Mouse (Mus musculus) left cerebral cortex, adult 11 months (tissue): ENCODE measurements at regions not wholly inside any gene's neighbourhood (a gene's known extent, or its start where the extent isn't known, plus 50 kb on each side); places are given as distances from the start of the nearest gene placed in this dataset.
"Not testable (repeated sequence)": the region's sequence is repeated elsewhere in the genome, so short reads cannot be mapped to it uniquely, and the experiment has no call there.

Experiments used
- DNase-seq: peaks from one replicate; pipeline ENCODE4 v3.0.0; 2022; ENCODE audit warnings: low spot score

DNA sequence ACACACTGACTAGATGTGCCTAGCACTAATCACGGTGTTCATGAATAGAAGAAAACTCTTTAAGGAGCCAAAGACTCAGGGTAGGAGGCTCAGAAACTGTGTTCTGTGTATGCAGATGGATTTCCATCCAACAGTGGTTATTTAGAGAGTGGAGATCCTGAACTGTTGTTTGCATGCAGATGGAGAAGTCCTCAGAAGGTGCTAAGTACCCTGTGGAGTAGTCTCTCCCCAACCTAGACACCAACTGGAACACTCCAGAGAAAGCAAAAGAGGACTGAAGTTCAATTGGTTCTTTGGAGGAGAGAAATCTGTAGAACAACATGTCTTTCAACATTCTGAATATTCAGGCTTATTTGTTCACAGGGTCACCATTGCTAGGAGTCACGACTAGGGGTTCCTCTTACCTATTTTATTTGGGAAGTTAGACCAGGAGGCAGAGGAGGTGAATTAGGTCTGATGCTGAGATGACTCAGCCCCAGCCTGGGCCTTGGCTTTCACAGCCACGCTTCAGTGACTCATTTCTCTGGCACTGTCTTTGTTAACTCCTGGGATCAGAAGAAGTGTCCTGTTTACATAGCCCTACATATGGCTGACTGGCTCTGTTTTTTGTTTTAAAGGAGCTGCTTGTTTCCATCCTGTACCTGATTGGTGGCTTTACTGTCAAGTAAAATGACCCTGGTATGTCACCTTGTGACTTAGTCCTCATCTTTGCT, 742.0 kb downstream of the Kcna4 start:
- no peak for DNase-seq

GRCm38 (mm10) chr2:108033328-108034182, 743.1 kb downstream of the Kcna4 start:
- no peak for DNase-seq

- no peak for DNase-seq
Measured at GRCm38 (mm10) chr2:108034882-108035281, 744.4 kb downstream of the Kcna4 start.

DNA sequence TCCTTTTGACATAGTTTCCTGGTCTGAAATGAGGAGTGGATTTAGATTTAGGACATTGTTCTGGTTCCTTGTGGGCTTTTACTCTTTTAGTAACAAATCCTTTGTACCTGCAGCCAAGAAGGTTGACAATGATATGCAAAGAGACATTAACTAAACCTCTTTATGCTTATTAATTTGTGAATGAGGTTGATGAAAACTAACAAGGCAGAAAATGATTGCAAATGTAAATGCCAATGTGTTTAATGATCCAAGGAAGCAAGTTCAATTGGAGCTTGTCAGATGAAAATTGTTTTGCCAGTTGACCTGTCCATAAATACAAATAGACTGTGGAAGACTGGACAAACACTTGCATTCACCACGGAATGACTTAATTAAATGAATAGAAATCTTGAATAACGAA, 751.6 kb downstream of the Kcna4 start:
- no peak for DNase-seq

DNA sequence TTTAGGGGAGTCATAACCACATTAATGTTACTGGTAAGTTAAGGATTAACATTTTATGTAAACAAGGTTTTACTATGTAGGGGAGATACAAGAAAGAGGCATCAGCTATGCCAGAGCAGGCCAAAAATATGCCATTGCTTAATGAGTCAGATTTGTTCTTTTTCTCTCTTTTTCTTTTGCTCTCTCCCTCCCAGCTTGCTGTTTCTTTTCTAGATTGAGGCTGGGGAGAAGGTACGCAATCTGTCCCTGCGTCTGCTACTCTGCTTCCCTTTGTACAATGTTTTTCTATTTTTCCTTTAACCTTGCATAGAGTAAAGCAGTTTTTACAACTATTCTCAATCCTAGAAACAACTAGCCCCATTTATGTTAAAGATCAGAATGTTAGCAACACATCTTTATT, 754.4 kb downstream of the Kcna4 start:
- no peak for DNase-seq

DNA sequence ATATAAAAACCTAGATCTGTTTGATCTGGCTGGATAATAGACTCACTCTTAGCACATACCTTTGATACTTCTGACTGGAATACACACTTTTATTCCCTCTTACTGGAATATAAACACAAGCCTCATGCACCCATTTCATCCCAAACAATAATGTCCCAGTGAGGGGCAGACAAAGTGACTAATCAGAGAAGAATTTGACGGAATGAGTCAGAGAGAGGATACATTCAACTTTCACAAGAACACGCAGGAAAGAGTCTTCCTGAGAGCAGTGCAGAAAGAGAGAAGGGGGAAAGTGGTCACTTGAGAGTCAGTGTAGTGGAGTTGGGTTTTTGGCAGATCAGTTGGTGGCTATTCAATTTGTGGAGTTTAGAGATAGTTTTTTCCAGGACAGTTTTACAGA, 755.6 kb downstream of the Kcna4 start:
- no peak for DNase-seq

- DNase-seq = not testable (repeated sequence)
Measured at GRCm38 (mm10) chr2:108062751-108063150, 772.3 kb downstream of the Kcna4 start.

DNA sequence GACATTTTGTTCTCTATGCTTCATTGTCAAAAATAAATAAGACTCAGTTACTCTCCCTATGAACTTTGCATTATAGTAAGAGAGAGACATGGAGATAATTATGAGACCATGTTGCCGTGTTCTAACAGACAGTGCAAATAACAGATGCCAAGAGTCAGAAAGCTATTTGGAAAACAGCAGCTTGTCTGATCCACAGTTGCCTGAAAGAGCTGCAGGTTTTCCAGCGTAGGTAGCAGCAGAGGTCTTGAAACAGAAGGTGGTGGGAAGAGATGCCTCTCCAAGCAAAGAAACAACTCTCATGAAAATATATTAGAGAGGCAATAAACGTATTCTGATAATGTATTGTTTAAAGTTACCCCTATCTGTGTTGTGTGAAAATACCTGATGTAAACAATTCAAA, 793.5 kb downstream of the Kcna4 start:
- DNase-seq = no peak

- no peak for DNase-seq
Measured at GRCm38 (mm10) chr2:108090266-108090665, 799.8 kb downstream of the Kcna4 start.

GRCm38 (mm10) chr2:108097026-108097425, 806.6 kb downstream of the Kcna4 start:
- no peak for DNase-seq

DNA sequence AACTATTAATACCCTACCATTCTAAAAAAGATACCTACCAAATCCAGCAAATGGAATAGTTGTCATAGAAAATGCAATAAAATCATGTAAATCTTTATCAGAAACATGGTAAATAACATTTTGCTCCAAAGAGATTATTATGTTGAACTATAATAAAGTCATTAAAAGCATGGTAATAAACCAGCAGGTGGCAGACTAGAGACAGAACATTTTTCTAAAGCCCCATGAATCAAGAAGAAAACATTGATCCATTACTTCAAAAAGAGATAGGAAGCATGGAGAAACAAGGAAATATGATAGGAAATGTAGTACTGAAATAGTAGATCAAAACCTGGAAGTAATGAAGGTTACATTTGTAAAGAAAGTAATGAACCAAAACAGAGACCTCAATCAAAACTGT, 819.7 kb downstream of the Kcna4 start:
- DNase-seq = no peak

GRCm38 (mm10) chr2:108145694-108146093, 855.3 kb downstream of the Kcna4 start:
- DNase-seq = no peak

DNA sequence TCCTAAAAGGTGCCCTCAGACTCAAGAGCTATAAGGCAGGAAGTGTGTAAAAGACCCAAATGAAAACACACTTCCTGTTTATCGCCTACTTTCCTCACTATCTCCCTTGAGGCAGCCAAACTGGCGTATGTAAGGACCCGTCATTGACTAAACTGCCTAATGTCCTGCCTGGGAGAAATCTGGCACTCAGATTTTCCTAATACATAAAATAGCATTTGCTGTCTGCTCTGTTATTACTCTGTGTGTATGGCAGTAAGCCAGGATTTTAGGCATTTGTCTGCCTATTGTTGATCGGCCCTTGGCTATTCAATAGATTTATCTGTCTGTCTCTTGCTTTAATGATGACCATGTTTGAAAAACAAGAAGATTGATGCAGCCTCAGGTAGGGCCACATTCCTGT, 857.8 kb downstream of the Kcna4 start:
- no peak for DNase-seq

DNA sequence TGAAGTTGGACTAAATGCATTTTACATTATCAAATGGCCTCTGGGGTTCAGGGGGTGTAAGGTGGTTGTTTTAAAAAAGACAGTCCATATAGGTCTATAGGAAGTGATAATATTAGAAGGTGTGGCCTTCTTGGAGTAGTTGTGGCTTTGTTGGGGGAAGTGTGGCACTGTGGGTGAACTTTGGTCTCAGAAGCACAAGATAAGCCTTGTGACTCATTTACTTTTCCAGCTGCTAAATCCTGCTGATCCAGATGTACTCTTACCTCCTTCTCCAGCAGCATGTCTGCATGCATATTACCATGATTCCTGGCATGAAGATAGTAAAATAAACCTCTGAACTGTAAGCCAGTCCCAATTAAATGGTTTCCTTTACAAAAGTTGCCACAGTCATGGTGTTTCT, 865.8 kb downstream of the Kcna4 start:
- no peak for DNase-seq

DNA sequence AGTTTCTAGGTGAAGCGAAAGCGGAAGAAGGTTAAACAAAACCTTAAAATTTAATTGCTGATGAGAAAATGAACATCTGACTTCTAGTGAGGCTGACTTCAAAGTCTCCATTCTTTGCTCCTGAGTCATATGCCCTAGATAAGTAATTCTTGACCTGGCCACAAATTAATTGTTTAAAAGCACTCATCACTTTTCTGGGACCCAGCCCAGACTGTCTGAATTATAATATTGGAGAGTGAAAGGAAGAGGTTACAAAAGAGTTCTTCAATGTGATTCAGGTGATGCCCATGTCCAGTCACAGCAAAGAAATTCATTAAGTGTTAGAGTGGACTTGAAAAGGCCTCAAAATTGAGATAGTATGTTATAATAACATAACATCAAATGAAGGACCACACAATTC, 867.3 kb downstream of the Kcna4 start:
- DNase-seq = no peak

GRCm38 (mm10) chr2:108158311-108158710, 867.9 kb downstream of the Kcna4 start:
- no peak for DNase-seq

DNA sequence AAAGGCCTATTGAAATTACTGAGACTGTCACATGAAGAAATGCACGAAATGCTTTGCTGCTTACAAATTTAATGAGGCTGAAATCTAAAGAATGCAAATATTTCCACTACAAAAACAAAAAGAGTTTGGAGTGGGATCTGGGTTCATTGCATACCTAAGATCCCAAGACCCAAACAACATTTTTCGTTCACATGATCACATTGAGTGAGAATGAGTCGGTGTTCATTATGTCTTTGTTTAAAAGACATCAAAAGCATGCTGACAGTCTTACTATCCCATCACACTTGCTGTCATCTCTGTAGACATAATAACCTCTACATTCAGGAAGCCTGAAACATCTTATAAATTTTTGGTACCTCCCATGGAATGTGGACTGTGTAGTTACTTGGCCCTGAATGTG, 870.4 kb downstream of the Kcna4 start:
- no peak for DNase-seq

GRCm38 (mm10) chr2:108165085-108165484, 874.6 kb downstream of the Kcna4 start:
- DNase-seq = no peak
